In genomic region chr4:130784755-130785154, GRCm38 (mm10) we compare ENCODE assay signal across 9 mouse cellular contexts. TPM values are rescaled to one million over a fixed set of nuclear protein-coding genes. Genes with fewer than 3 reads are reported as not detected.
DNase-seq lines count a peak whose midpoint lies in the region; ATAC-seq lines count a peak whose summit lies in the region.
"Had no signal": no experiment of that assay in that cellular context is flagged by ENCODE, and none has a peak within 500 bp of the region (broad histone marks: within the 10 kb centered on the region; RNA-seq: fewer than 3 reads in every experiment).

No protein-coding gene starts in this region.

- no peak overlapping the region for H3K4me3 ChIP-seq in hindbrain, embryonic 14.5 days (replicated peaks; ENCODE audit: low read length)
- no peak overlapping the region for H3K4me3 ChIP-seq in hindbrain, embryonic 12.5 days
- H3K4me3 ChIP-seq: lung, embryonic 15.5 days had no signal

- ATAC-seq in hindbrain, embryonic 14.5 days (ENCODE audit: low FRiP score): peak; percentile 41; the same call in 1 of the 2 replicates
- no peak for ATAC-seq in hindbrain, embryonic 12.5 days (ENCODE audit: low FRiP score)

- peak; percentile 73 for DNase-seq in hindbrain, embryonic 14.5 days (ENCODE audit: low spot score)
- DNase-seq in urinary bladder, postnatal 14 days (ENCODE audit: low spot score): peak; percentile 59
- DNase-seq in urinary bladder, postnatal 10 days (ENCODE audit: low spot score): no peak
- DNase-seq in c-Kit-positive CD71-positive TER-119-negative erythroid progenitor cells, embryonic 14.5 days (ENCODE audit: low read depth): peak; percentile 23
- DNase-seq in kidney, postnatal 14 days: peak; percentile 49
- DNase-seq in neural tube, embryonic 10.5 days (ENCODE audit: extremely low spot score, low spot score): peak; percentile 48
- DNase-seq in adrenal gland, postnatal 25 days: no peak

- no peak overlapping the region for H3K27ac ChIP-seq in hindbrain, embryonic 14.5 days
- no peak overlapping the region for H3K27ac ChIP-seq in hindbrain, embryonic 12.5 days
- H3K27ac ChIP-seq: lung, embryonic 15.5 days had no signal

- no peak overlapping the region for H3K9ac ChIP-seq in hindbrain, embryonic 14.5 days
- H3K9ac ChIP-seq in hindbrain, embryonic 12.5 days: no peak overlapping the region
- H3K9ac ChIP-seq: lung, embryonic 15.5 days had no signal

- H3K4me1 ChIP-seq in hindbrain, embryonic 14.5 days (replicated peaks; ENCODE audit: control insufficient read depth, insufficient read depth, low read length): no peaks in the 10 kb centered on the region
- no peaks in the 10 kb centered on the region; the same call in 1 of the 2 replicates for H3K4me1 ChIP-seq in hindbrain, embryonic 12.5 days
- H3K4me1 ChIP-seq: lung, embryonic 15.5 days had no signal

- H3K36me3 ChIP-seq in hindbrain, embryonic 14.5 days (replicated peaks; ENCODE audit: control insufficient read depth, insufficient read depth): peaks cover 26% of the 10 kb centered on the region
- H3K36me3 ChIP-seq in hindbrain, embryonic 12.5 days: peaks cover 18% of the 10 kb centered on the region

- no peak overlapping the region for H3K4me2 ChIP-seq in hindbrain, embryonic 14.5 days (replicated peaks)
- no peak overlapping the region for H3K4me2 ChIP-seq in hindbrain, embryonic 12.5 days (replicated peaks)
- H3K4me2 ChIP-seq: lung, embryonic 15.5 days had no signal

- WGBS in hindbrain, embryonic 14.5 days: 23% methylated on average over 4 of the region's 4 CpGs
- 44% methylated on average over 4 of the region's 4 CpGs for WGBS in hindbrain, embryonic 12.5 days

- no peaks in the 10 kb centered on the region for H3K9me3 ChIP-seq in hindbrain, embryonic 14.5 days (ENCODE audit: control insufficient read depth, low read length)
- no peaks in the 10 kb centered on the region for H3K9me3 ChIP-seq in hindbrain, embryonic 12.5 days (replicated peaks)
- H3K9me3 ChIP-seq: lung, embryonic 15.5 days had no signal

- H3K27me3 ChIP-seq in hindbrain, embryonic 14.5 days (ENCODE audit: control insufficient read depth, insufficient read depth, low read length): no peaks in the 10 kb centered on the region
- H3K27me3 ChIP-seq in hindbrain, embryonic 12.5 days: no peaks in the 10 kb centered on the region
- H3K27me3 ChIP-seq: lung, embryonic 15.5 days had no signal

RNA-seq across cellular contexts. Expression of gene Sdc3, which starts 7.6 kb away (rescaled TPM):
- polyA plus RNA-seq in hindbrain, embryonic 14.5 days (2014; fragmentation: Nextera tagmentation; extraction: Ambion mirVana): 110 and 129 TPM in 2 replicates
- polyA plus RNA-seq in hindbrain, embryonic 12.5 days (2016; fragmentation: Nextera tagmentation; extraction: Ambion mirVana): 60.5 and 66.7 TPM in 2 replicates
- total RNA-seq in adrenal gland, postnatal 25 days (2021): 425 and 496 TPM in 2 replicates

Comparison
In these comparisons a context has a peak if more than half of its experiments do, and no peak if none do; other contexts are left out.
1. DNase-seq: peak in hindbrain, embryonic 14.5 days (single experiment), urinary bladder, postnatal 14 days (single experiment), c-Kit-positive CD71-positive TER-119-negative erythroid progenitor cells, embryonic 14.5 days (single experiment), kidney, postnatal 14 days (single experiment) and neural tube, embryonic 10.5 days (single experiment); none in urinary bladder, postnatal 10 days (single experiment) and adrenal gland, postnatal 25 days (single experiment).